ENCODE assay signal across 10 mouse cellular contexts in the genomic region with DNA sequence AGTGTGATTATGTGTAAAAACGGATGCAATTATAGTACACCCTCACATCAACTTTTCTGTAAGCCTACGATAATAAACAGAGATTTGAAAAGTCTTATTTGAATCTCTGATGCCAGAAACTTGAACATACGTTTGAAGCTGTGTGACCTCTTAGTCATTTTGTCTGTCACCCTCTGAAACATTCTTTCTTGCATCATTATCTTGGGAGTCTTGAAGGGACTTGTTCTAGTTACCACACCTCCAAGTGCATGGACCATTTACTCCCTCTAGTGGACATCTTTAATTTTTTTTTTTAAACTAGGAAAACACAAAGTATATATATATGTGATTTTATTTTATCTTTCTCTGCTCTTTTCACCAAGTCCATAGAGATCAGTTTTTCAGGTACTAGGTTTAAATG. TPM values are rescaled to one million over a fixed set of nuclear protein-coding genes. Genes with fewer than 3 reads are reported as not detected.
DNase-seq lines count a peak whose midpoint lies in the region; ATAC-seq lines count a peak whose summit lies in the region.
"Had no signal": no experiment of that assay in that cellular context is flagged by ENCODE, and none has a peak within 500 bp of the region (broad histone marks: within the 10 kb centered on the region; RNA-seq: fewer than 3 reads in every experiment).

No protein-coding gene starts in this region.

- no peaks in the 10 kb centered on the region for H3K9me3 ChIP-seq in embryonic facial prominence, embryonic 11.5 days (replicated peaks; ENCODE audit: control insufficient read depth, low read length)
- H3K9me3 ChIP-seq in embryonic facial prominence, embryonic 10.5 days = no peaks in the 10 kb centered on the region
- H3K9me3 ChIP-seq: embryonic facial prominence, embryonic 15.5 days; midbrain, embryonic 12.5 days had no signal

- 0 out of 2 replicates have a peak, but pooled peaks have one; percentile 29 for ATAC-seq in embryonic facial prominence, embryonic 11.5 days (replicated peaks; ENCODE audit: insufficient number of reproducible peaks, low FRiP score, low TSS enrichment, low read depth)
- peak; percentile 64; the same call in 1 of the 2 replicates for ATAC-seq in erythroid progenitor cell, adult 5-6 weeks (replicated peaks; ENCODE audit: low FRiP score, poor library complexity, severe bottlenecking)

- peak; percentile 52 for DNase-seq in embryonic facial prominence, embryonic 11.5 days (ENCODE audit: low spot score)
- DNase-seq in embryonic facial prominence, embryonic 10.5 days (ENCODE audit: low spot score) = no peak
- peak; percentile 12 for DNase-seq in lung, postnatal 25 days (ENCODE audit: low spot score)
- no peak for DNase-seq in lung, postnatal 4 days
- DNase-seq in retina, postnatal 1 day = peak; percentile 52
- DNase-seq in right cerebral cortex, adult 18-20 months = no peak
- no peak for DNase-seq in left cerebral cortex, adult 9 months (ENCODE audit: low spot score in 2 of 2)

- no peaks in the 10 kb centered on the region; the same call in none of the 2 replicates for H3K36me3 ChIP-seq in embryonic facial prominence, embryonic 11.5 days (replicated peaks; ENCODE audit: control insufficient read depth, insufficient read depth, low read depth, low read length)
- H3K36me3 ChIP-seq in embryonic facial prominence, embryonic 10.5 days (replicated peaks) = peaks cover 66% of the 10 kb centered on the region

- H3K4me2 ChIP-seq in embryonic facial prominence, embryonic 11.5 days (ENCODE audit: low read depth, low read length) = no peak overlapping the region
- H3K4me2 ChIP-seq: embryonic facial prominence, embryonic 15.5 days; midbrain, embryonic 12.5 days had no signal

- H3K27me3 ChIP-seq in embryonic facial prominence, embryonic 11.5 days (ENCODE audit: control insufficient read depth, insufficient read depth, low read length) = no peaks in the 10 kb centered on the region
- no peaks in the 10 kb centered on the region for H3K27me3 ChIP-seq in embryonic facial prominence, embryonic 10.5 days (replicated peaks; ENCODE audit: low read depth, poor library complexity, severe bottlenecking)
- H3K27me3 ChIP-seq: embryonic facial prominence, embryonic 15.5 days; midbrain, embryonic 12.5 days had no signal

- H3K27ac ChIP-seq in embryonic facial prominence, embryonic 11.5 days (replicated peaks; ENCODE audit: low read depth, low read length) = no peak overlapping the region
- H3K27ac ChIP-seq in embryonic facial prominence, embryonic 10.5 days (replicated peaks) = no peak overlapping the region
- H3K27ac ChIP-seq: embryonic facial prominence, embryonic 15.5 days; midbrain, embryonic 12.5 days had no signal

- no peak overlapping the region for H3K9ac ChIP-seq in embryonic facial prominence, embryonic 11.5 days (replicated peaks; ENCODE audit: low read length)
- H3K9ac ChIP-seq: embryonic facial prominence, embryonic 15.5 days; midbrain, embryonic 12.5 days had no signal

- no peak overlapping the region for H3K4me3 ChIP-seq in embryonic facial prominence, embryonic 11.5 days (ENCODE audit: low read depth, low read length)
- no peak overlapping the region for H3K4me3 ChIP-seq in embryonic facial prominence, embryonic 10.5 days
- H3K4me3 ChIP-seq: embryonic facial prominence, embryonic 15.5 days; midbrain, embryonic 12.5 days had no signal

- WGBS in embryonic facial prominence, embryonic 11.5 days = 65% methylated on average over 3 of the region's 3 CpGs
- 69% methylated on average over 3 of the region's 3 CpGs for WGBS in embryonic facial prominence, embryonic 10.5 days

- H3K4me1 ChIP-seq in embryonic facial prominence, embryonic 11.5 days (ENCODE audit: control insufficient read depth, insufficient read depth, low read length) = no peaks in the 10 kb centered on the region
- H3K4me1 ChIP-seq in embryonic facial prominence, embryonic 10.5 days = peaks cover 6% of the 10 kb centered on the region
- H3K4me1 ChIP-seq: embryonic facial prominence, embryonic 15.5 days; midbrain, embryonic 12.5 days had no signal

RNA-seq across cellular contexts. Expression of a gene that starts 13.6 kb away (rescaled TPM):
- polyA plus RNA-seq in embryonic facial prominence, embryonic 11.5 days (2014; fragmentation: Nextera tagmentation; extraction: Ambion mirVana) = 15.7 and 19.2 TPM in 2 replicates
- polyA plus RNA-seq in embryonic facial prominence, embryonic 10.5 days (2016; fragmentation: Nextera tagmentation; extraction: Ambion mirVana) = 18.7 and 21.5 TPM in 2 replicates
- 163 and 205 TPM in 2 replicates for total RNA-seq in erythroid progenitor cell, adult 5-6 weeks (2015; ENCODE audit: low replicate concordance)
- total RNA-seq in erythroid progenitor cell, adult 5-6 weeks (2017; ENCODE audit: low replicate concordance) = 175 and 226 TPM in 2 replicates

Comparison
In these comparisons a context has a peak if more than half of its experiments do, and no peak if none do; other contexts are left out.
1. DNase-seq: peak in embryonic facial prominence, embryonic 11.5 days (single experiment), lung, postnatal 25 days (single experiment) and retina, postnatal 1 day (single experiment); none in embryonic facial prominence, embryonic 10.5 days (single experiment), lung, postnatal 4 days (0 of 2), right cerebral cortex, adult 18-20 months (single experiment) and left cerebral cortex, adult 9 months (0 of 2).